ENCODE assay signal across 27 mouse cellular contexts in the genomic region with DNA sequence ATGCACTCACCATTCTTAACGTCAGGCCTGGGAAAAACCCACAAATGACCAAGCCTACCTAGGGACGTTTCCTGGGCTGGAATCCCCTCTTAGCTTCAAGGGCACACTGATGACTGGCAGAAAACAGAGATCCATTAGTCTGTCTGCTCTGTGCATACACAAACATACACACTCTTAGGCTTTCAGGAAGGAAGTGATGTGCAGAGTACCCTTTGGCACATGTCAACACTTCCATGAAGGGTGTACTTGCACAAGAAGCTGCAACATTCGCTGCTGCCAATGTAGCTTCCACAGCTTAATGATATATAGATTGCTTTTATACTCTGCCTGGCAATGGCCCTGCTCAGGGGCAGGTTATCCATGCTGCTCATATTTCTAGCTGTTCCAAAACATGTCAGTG. TPM values are rescaled to one million over a fixed set of nuclear protein-coding genes. Genes with fewer than 3 reads are reported as not detected.
DNase-seq lines count a peak whose midpoint lies in the region; ATAC-seq lines count a peak whose summit lies in the region.
"Had no signal": no experiment of that assay in that cellular context is flagged by ENCODE, and none has a peak within 500 bp of the region (broad histone marks: within the 10 kb centered on the region; RNA-seq: fewer than 3 reads in every experiment).

No protein-coding gene starts in this region.

- no peaks in the 10 kb centered on the region for H3K27me3 ChIP-seq in hindbrain, embryonic 12.5 days
- no peaks in the 10 kb centered on the region for H3K27me3 ChIP-seq in hindbrain, embryonic 10.5 days (ENCODE audit: insufficient read depth, poor library complexity, severe bottlenecking)
- no peaks in the 10 kb centered on the region for H3K27me3 ChIP-seq in forebrain, embryonic 13.5 days
- H3K27me3 ChIP-seq: forebrain, embryonic 15.5 days; hindbrain, embryonic 13.5 days; limb, embryonic 15.5 days; megakaryocyte, embryonic 14.5 days; midbrain, embryonic 12.5 days; neural tube, embryonic 13.5 days had no signal

- H3K36me3 ChIP-seq in hindbrain, embryonic 12.5 days: peaks cover 94% of the 10 kb centered on the region
- peaks cover 99% of the 10 kb centered on the region for H3K36me3 ChIP-seq in hindbrain, embryonic 10.5 days
- peaks cover 98% of the 10 kb centered on the region for H3K36me3 ChIP-seq in forebrain, embryonic 13.5 days (ENCODE audit: poor library complexity, severe bottlenecking)

- DNase-seq in hindbrain, embryonic 10.5 days (ENCODE audit: low spot score): no peak
- DNase-seq in 416B (ENCODE audit: low read depth): peak; percentile 61
- no peak for DNase-seq in embryo, embryonic 10.5 days (ENCODE audit: low spot score)
- DNase-seq: adrenal gland, postnatal 14 days; cerebellum, adult 18-20 months; heart, postnatal 14 days; kidney, adult 9 months; kidney, postnatal 10 days; layer of hippocampus, postnatal 36 days; left cerebral cortex, postnatal 4 days; lung, adult 18-20 months; lung, postnatal 10 days; retina, postnatal 1 day; right cerebral cortex, postnatal 25 days; thymus, postnatal 14 days had no signal

- no peaks in the 10 kb centered on the region for H3K9me3 ChIP-seq in hindbrain, embryonic 12.5 days (replicated peaks)
- H3K9me3 ChIP-seq in hindbrain, embryonic 10.5 days: no peaks in the 10 kb centered on the region
- H3K9me3 ChIP-seq in forebrain, embryonic 13.5 days (replicated peaks): no peaks in the 10 kb centered on the region
- H3K9me3 ChIP-seq: forebrain, embryonic 15.5 days; hindbrain, embryonic 13.5 days; limb, embryonic 15.5 days; megakaryocyte, embryonic 14.5 days; midbrain, embryonic 12.5 days; neural tube, embryonic 13.5 days had no signal

- no peak overlapping the region for H3K4me3 ChIP-seq in hindbrain, embryonic 12.5 days
- H3K4me3 ChIP-seq in hindbrain, embryonic 10.5 days: no peak overlapping the region
- no peak overlapping the region for H3K4me3 ChIP-seq in forebrain, embryonic 13.5 days
- H3K4me3 ChIP-seq: forebrain, embryonic 15.5 days; hindbrain, embryonic 13.5 days; limb, embryonic 15.5 days; megakaryocyte, embryonic 14.5 days; midbrain, embryonic 12.5 days; myocyte; neural tube, embryonic 13.5 days had no signal

- 72% methylated on average over 3 of the region's 3 CpGs for WGBS in hindbrain, embryonic 12.5 days
- 79% methylated on average over 3 of the region's 3 CpGs for WGBS in hindbrain, embryonic 10.5 days
- WGBS in forebrain, embryonic 13.5 days: 66% methylated on average over 3 of the region's 3 CpGs

- H3K27ac ChIP-seq in hindbrain, embryonic 12.5 days: 0 out of 2 replicates have a peak overlapping the region, but pooled peaks have one; percentile 1
- H3K27ac ChIP-seq in hindbrain, embryonic 10.5 days: no peak overlapping the region
- H3K27ac ChIP-seq in forebrain, embryonic 13.5 days: no peak overlapping the region
- H3K27ac ChIP-seq: forebrain, embryonic 15.5 days; hindbrain, embryonic 13.5 days; limb, embryonic 15.5 days; midbrain, embryonic 12.5 days; neural tube, embryonic 13.5 days had no signal

- H3K4me1 ChIP-seq in hindbrain, embryonic 12.5 days: no peaks in the 10 kb centered on the region
- H3K4me1 ChIP-seq in hindbrain, embryonic 10.5 days (replicated peaks): no peaks in the 10 kb centered on the region
- no peaks in the 10 kb centered on the region for H3K4me1 ChIP-seq in forebrain, embryonic 13.5 days
- H3K4me1 ChIP-seq: forebrain, embryonic 15.5 days; hindbrain, embryonic 13.5 days; limb, embryonic 15.5 days; midbrain, embryonic 12.5 days; neural tube, embryonic 13.5 days had no signal

- no peak overlapping the region for H3K4me2 ChIP-seq in hindbrain, embryonic 12.5 days (replicated peaks)
- no peak overlapping the region for H3K4me2 ChIP-seq in forebrain, embryonic 13.5 days
- H3K4me2 ChIP-seq: forebrain, embryonic 15.5 days; hindbrain, embryonic 13.5 days; limb, embryonic 15.5 days; midbrain, embryonic 12.5 days; neural tube, embryonic 13.5 days had no signal

- no peak overlapping the region for H3K9ac ChIP-seq in hindbrain, embryonic 12.5 days
- no peak overlapping the region for H3K9ac ChIP-seq in forebrain, embryonic 13.5 days
- H3K9ac ChIP-seq: forebrain, embryonic 15.5 days; hindbrain, embryonic 13.5 days; limb, embryonic 15.5 days; midbrain, embryonic 12.5 days; neural tube, embryonic 13.5 days had no signal

- no peak for ATAC-seq in hindbrain, embryonic 12.5 days (ENCODE audit: low FRiP score)
- ATAC-seq in granulocyte monocyte progenitor cell, adult 5-6 weeks (replicated peaks; ENCODE audit: poor library complexity, severe bottlenecking): peak; percentile 67
- ATAC-seq in megakaryocyte progenitor cell, adult 5-6 weeks (replicated peaks; ENCODE audit: poor library complexity): peak; percentile 60
- ATAC-seq in forebrain, embryonic 13.5 days: no peak
- ATAC-seq: forebrain, embryonic 15.5 days; intestine, embryonic 16.5 days had no signal

RNA-seq across cellular contexts. Expression of gene Il18bp, which starts 0.9 kb away (rescaled TPM):
- 3.9 and 5.4 TPM in 2 replicates for polyA plus RNA-seq in hindbrain, embryonic 12.5 days (2016; fragmentation: Nextera tagmentation; extraction: Ambion mirVana)
- polyA plus RNA-seq in hindbrain, embryonic 10.5 days (2016; fragmentation: Nextera tagmentation; extraction: Ambion mirVana): 2.4 and 3.8 TPM in 2 replicates
- 5.8 and 12.6 TPM in 2 replicates for total RNA-seq in granulocyte monocyte progenitor cell, adult 5-6 weeks (2014; fragmentation: Nextera tagmentation)
- 1.1 and 3.7 TPM in 2 replicates for total RNA-seq in granulocyte monocyte progenitor cell, adult 5-6 weeks (2017)
- total RNA-seq in megakaryocyte progenitor cell, adult 5-6 weeks (2015): 3.1 and 7.6 TPM in 2 replicates
- total RNA-seq in megakaryocyte progenitor cell, adult 5-6 weeks (2017): 2.1 and 2.5 TPM in 2 replicates
- polyA plus RNA-seq in forebrain, embryonic 13.5 days (2015; fragmentation: Nextera tagmentation; extraction: Ambion mirVana): 4.5 and 4.6 TPM in 2 replicates

RNA-seq across cellular contexts. Expression of gene Rnf121, which starts 45.9 kb away (rescaled TPM):
- 29.2 and 31.6 TPM in 2 replicates for polyA plus RNA-seq in hindbrain, embryonic 12.5 days (2016; fragmentation: Nextera tagmentation; extraction: Ambion mirVana)
- 30.3 and 32.3 TPM in 2 replicates for polyA plus RNA-seq in hindbrain, embryonic 10.5 days (2016; fragmentation: Nextera tagmentation; extraction: Ambion mirVana)
- 11.2 and 13.2 TPM in 2 replicates for total RNA-seq in granulocyte monocyte progenitor cell, adult 5-6 weeks (2014; fragmentation: Nextera tagmentation)
- total RNA-seq in granulocyte monocyte progenitor cell, adult 5-6 weeks (2017): 12.0 and 13.1 TPM in 2 replicates
- total RNA-seq in megakaryocyte progenitor cell, adult 5-6 weeks (2015): 11.3 and 12.2 TPM in 2 replicates
- total RNA-seq in megakaryocyte progenitor cell, adult 5-6 weeks (2017): 7.1 and 12.7 TPM in 2 replicates
- polyA plus RNA-seq in forebrain, embryonic 13.5 days (2015; fragmentation: Nextera tagmentation; extraction: Ambion mirVana): 30.7 TPM in 2 replicates

RNA-seq across cellular contexts. Expression of gene Xndc1, which starts 45.9 kb away (rescaled TPM):
- polyA plus RNA-seq in hindbrain, embryonic 12.5 days (2016; fragmentation: Nextera tagmentation; extraction: Ambion mirVana): 34.6 and 37.3 TPM in 2 replicates
- 37.4 and 42.3 TPM in 2 replicates for polyA plus RNA-seq in hindbrain, embryonic 10.5 days (2016; fragmentation: Nextera tagmentation; extraction: Ambion mirVana)
- total RNA-seq in granulocyte monocyte progenitor cell, adult 5-6 weeks (2014; fragmentation: Nextera tagmentation): 56.6 and 64.4 TPM in 2 replicates
- total RNA-seq in granulocyte monocyte progenitor cell, adult 5-6 weeks (2017): 17.0 and 23.2 TPM in 2 replicates
- 17.6 and 19.7 TPM in 2 replicates for total RNA-seq in megakaryocyte progenitor cell, adult 5-6 weeks (2015)
- 28.4 and 30.3 TPM in 2 replicates for total RNA-seq in megakaryocyte progenitor cell, adult 5-6 weeks (2017)
- 46.3 and 47.3 TPM in 2 replicates for polyA plus RNA-seq in forebrain, embryonic 13.5 days (2015; fragmentation: Nextera tagmentation; extraction: Ambion mirVana)

RNA-seq across cellular contexts. Expression of gene Xntrpc, which starts 46.2 kb away (rescaled TPM):
- polyA plus RNA-seq in hindbrain, embryonic 12.5 days (2016; fragmentation: Nextera tagmentation; extraction: Ambion mirVana): 2.5 and 3.0 TPM in 2 replicates
- polyA plus RNA-seq in hindbrain, embryonic 10.5 days (2016; fragmentation: Nextera tagmentation; extraction: Ambion mirVana): 2.0 and 2.2 TPM in 2 replicates
- 1.8 and 3.4 TPM in 2 replicates for total RNA-seq in granulocyte monocyte progenitor cell, adult 5-6 weeks (2014; fragmentation: Nextera tagmentation)
- 1.5 and 2.3 TPM in 2 replicates for total RNA-seq in granulocyte monocyte progenitor cell, adult 5-6 weeks (2017)
- total RNA-seq in megakaryocyte progenitor cell, adult 5-6 weeks (2015): 0.57 and 0.85 TPM in 2 replicates
- 0.34 and 0.92 TPM in 2 replicates for total RNA-seq in megakaryocyte progenitor cell, adult 5-6 weeks (2017)
- polyA plus RNA-seq in forebrain, embryonic 13.5 days (2015; fragmentation: Nextera tagmentation; extraction: Ambion mirVana): 1.8 and 2.1 TPM in 2 replicates

Comparison
In these comparisons a context has a peak if more than half of its experiments do, and no peak if none do; other contexts are left out.
1. ATAC-seq: peak in granulocyte monocyte progenitor cell, adult 5-6 weeks (single experiment) and megakaryocyte progenitor cell, adult 5-6 weeks (single experiment); none in hindbrain, embryonic 12.5 days (single experiment) and forebrain, embryonic 13.5 days (single experiment).